Mouse (Mus musculus): ENCODE results near the gene Ppara. TPM values are rescaled to one million over a fixed set of nuclear protein-coding genes. Genes with fewer than 3 reads are reported as not detected.

Ppara gene
- polyA plus RNA-seq (2015; fragmentation: Nextera tagmentation; extraction: Ambion mirVana): 1.7 and 4.8 TPM in 2 replicates

GRCm38 (mm10) chr15:85734571-85735033 lies at the start of gene Ppara:
Gene Ppara, plus strand, starts transcription at chr15:85734983.
- H3K4me3 ChIP-seq: peak within 1 kb of the TSS; percentile 75
- ATAC-seq (ENCODE audit: insufficient number of reproducible peaks, low FRiP score, low TSS enrichment, low read depth): no peak
- peaks cover 20% of the 10 kb centered on the region for H3K4me1 ChIP-seq
- H3K36me3 ChIP-seq: no peaks in the 10 kb centered on the region
- H3K9me3 ChIP-seq: no peaks in the 10 kb centered on the region
- 3% methylated on average over 28 of the region's 28 CpGs for WGBS
- no peak within 1 kb of the TSS for H3K27ac ChIP-seq
- peaks cover 60% of the 10 kb centered on the region for H3K27me3 ChIP-seq
- peak within 1 kb of the TSS; percentile 92 for H3K4me2 ChIP-seq
- peak within 1 kb of the TSS; percentile 44 for H3K9ac ChIP-seq

GRCm38 (mm10) chr15:85686641-85687395 lies 48.0 kb upstream of the Ppara start:
- Histone ChIP-seq H3K4me1 (peaks cover 75% of the 10 kb centered on the region), H3K36me3 (peaks cover 70% of the 10 kb centered on the region)

GRCm38 (mm10) chr15:85687630-85688410 lies 47.0 kb upstream of the Ppara start:
- Histone ChIP-seq H3K4me3 (no peak overlapping the region), H3K9me3 (no peaks in the 10 kb centered on the region), H3K4me2 (peak overlapping the region; percentile 20; the same call in 1 of the 2 replicates), H3K36me3 (peaks cover 78% of the 10 kb centered on the region), H3K27ac (peak overlapping the region; percentile 92), H3K27me3 (no peaks in the 10 kb centered on the region), H3K9ac (no peak overlapping the region), H3K4me1 (peaks cover 76% of the 10 kb centered on the region)
- WGBS: 67% methylated on average over 15 of the region's 15 CpGs
- ATAC-seq (ENCODE audit: insufficient number of reproducible peaks, low FRiP score, low TSS enrichment, low read depth): no peak

More at GRCm38 (mm10) chr15:85686641-85687395, 48.0 kb upstream of the Ppara start:
- H3K9me3 ChIP-seq: no peaks in the 10 kb centered on the region
- H3K27ac ChIP-seq: peak overlapping the region; percentile 92
- 0 out of 2 replicates have a peak overlapping the region, but pooled peaks have one; percentile 11 for H3K9ac ChIP-seq
- peak; percentile 79 for ATAC-seq (ENCODE audit: insufficient number of reproducible peaks, low FRiP score, low TSS enrichment, low read depth)
- WGBS: 44% methylated on average over 9 of the region's 11 CpGs
- H3K27me3 ChIP-seq: no peaks in the 10 kb centered on the region
- H3K4me3 ChIP-seq: 0 out of 2 replicates have a peak overlapping the region, but pooled peaks have one; percentile 2
- H3K4me2 ChIP-seq: peak overlapping the region; percentile 20; the same call in 1 of the 2 replicates

DNA sequence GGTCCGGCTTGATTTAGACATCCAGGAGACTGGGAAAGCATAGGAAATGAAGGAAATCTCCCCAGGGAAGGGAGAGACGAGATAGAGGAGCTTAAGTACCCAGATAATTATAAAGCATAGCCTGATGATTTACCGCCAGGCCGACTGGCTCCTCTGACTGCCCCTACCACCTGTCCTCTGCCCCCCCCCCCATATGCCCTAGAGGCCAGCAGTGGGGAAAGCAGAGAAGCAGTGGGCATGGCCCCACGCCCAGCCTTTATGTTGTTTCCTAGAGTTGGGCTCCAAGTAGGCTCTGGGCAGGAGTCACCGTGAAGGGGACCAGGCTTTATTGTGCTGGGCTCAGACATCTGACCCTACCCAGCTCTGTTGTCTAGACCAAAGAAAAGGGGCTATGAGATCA lies 46.0 kb upstream of the Ppara start:
- H3K36me3 ChIP-seq: peaks cover 78% of the 10 kb centered on the region
- no peak overlapping the region for H3K4me2 ChIP-seq
- no peaks in the 10 kb centered on the region for H3K9me3 ChIP-seq
- H3K27me3 ChIP-seq: no peaks in the 10 kb centered on the region
- H3K9ac ChIP-seq: no peak overlapping the region
- no peak overlapping the region for H3K27ac ChIP-seq
- ATAC-seq (ENCODE audit: insufficient number of reproducible peaks, low FRiP score, low TSS enrichment, low read depth): no peak
- no peak overlapping the region for H3K4me3 ChIP-seq
- peaks cover 66% of the 10 kb centered on the region for H3K4me1 ChIP-seq
- WGBS: 55% methylated on average over 6 of the region's 6 CpGs

GRCm38 (mm10) chr15:85689523-85689922 lies 45.3 kb upstream of the Ppara start:
- Histone ChIP-seq H3K36me3 (peaks cover 78% of the 10 kb centered on the region), H3K9me3 (no peaks in the 10 kb centered on the region), H3K4me3 (no peak overlapping the region), H3K9ac (no peak overlapping the region), H3K4me1 (peaks cover 59% of the 10 kb centered on the region), H3K4me2 (no peak overlapping the region), H3K27me3 (no peaks in the 10 kb centered on the region), H3K27ac (no peak overlapping the region)
- no peak for ATAC-seq (ENCODE audit: insufficient number of reproducible peaks, low FRiP score, low TSS enrichment, low read depth)
- WGBS: 90% methylated on average over 6 of the region's 6 CpGs

DNA sequence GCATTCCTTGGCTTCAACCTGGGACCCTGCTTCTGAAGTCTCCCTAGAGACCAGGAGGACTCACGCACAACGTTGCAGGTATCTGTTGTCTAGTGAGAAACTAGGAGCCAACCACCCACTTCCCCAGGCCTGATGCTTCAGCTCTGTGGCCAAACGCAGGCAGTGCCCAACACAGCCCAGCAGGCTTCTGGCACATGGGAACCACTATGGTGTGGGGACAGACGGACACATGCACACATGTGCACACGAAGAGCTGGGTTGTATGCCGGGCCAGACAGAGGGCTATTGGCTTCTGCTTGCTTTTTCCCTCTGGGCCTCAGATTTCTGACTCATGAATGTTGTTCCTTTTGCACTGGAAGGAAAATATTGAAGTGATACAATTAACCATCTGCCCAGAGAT lies 44.7 kb upstream of the Ppara start:
- H3K27ac ChIP-seq: no peak overlapping the region
- no peak overlapping the region for H3K9ac ChIP-seq
- no peaks in the 10 kb centered on the region for H3K9me3 ChIP-seq
- H3K27me3 ChIP-seq: no peaks in the 10 kb centered on the region
- peaks cover 78% of the 10 kb centered on the region for H3K36me3 ChIP-seq
- ATAC-seq (ENCODE audit: insufficient number of reproducible peaks, low FRiP score, low TSS enrichment, low read depth): no peak
- WGBS: 86% methylated on average over 6 of the region's 6 CpGs
- H3K4me1 ChIP-seq: peaks cover 53% of the 10 kb centered on the region
- no peak overlapping the region for H3K4me3 ChIP-seq
- no peak overlapping the region for H3K4me2 ChIP-seq

- no peak for ATAC-seq (ENCODE audit: insufficient number of reproducible peaks, low FRiP score, low TSS enrichment, low read depth)
- no peak overlapping the region for H3K9ac ChIP-seq
- H3K27ac ChIP-seq: no peak overlapping the region
- no peaks in the 10 kb centered on the region for H3K9me3 ChIP-seq
- H3K4me3 ChIP-seq: no peak overlapping the region
- peaks cover 45% of the 10 kb centered on the region for H3K4me1 ChIP-seq
- H3K36me3 ChIP-seq: peaks cover 78% of the 10 kb centered on the region
- no peak overlapping the region for H3K4me2 ChIP-seq
- WGBS: 91% methylated on average over 5 of the region's 5 CpGs
- no peaks in the 10 kb centered on the region for H3K27me3 ChIP-seq
Measured at GRCm38 (mm10) chr15:85690875-85691274, 43.9 kb upstream of the Ppara start.

DNA sequence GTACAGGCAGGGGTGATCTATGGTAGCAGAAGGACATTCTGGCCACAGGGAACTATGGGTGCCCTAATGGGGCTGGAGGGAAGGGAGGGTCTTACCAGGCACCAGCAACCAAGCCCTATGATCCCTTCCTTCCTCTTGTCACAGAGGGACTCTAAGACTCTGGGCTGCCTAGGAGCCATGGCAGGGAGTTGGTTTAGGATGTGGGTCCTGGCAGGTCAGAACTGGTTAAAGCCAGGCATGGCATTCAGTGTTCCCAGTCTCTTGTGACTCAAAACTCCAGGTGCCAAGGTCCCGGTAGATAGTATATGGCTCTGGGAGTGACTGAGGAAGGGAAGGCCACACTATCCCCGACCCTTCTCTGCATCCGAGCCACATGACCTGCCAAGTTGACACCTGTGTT lies 41.7 kb upstream of the Ppara start:
- Histone ChIP-seq H3K4me2 (no peak overlapping the region), H3K27me3 (no peaks in the 10 kb centered on the region), H3K4me1 (peaks cover 23% of the 10 kb centered on the region), H3K27ac (no peak overlapping the region), H3K4me3 (no peak overlapping the region), H3K36me3 (peaks cover 92% of the 10 kb centered on the region), H3K9ac (no peak overlapping the region), H3K9me3 (no peaks in the 10 kb centered on the region)
- no peak for ATAC-seq (ENCODE audit: insufficient number of reproducible peaks, low FRiP score, low TSS enrichment, low read depth)
- WGBS: 91% methylated on average over 3 of the region's 3 CpGs

GRCm38 (mm10) chr15:85693819-85694218 lies 41.0 kb upstream of the Ppara start:
- no peaks in the 10 kb centered on the region for H3K27me3 ChIP-seq
- no peak overlapping the region for H3K9ac ChIP-seq

DNA sequence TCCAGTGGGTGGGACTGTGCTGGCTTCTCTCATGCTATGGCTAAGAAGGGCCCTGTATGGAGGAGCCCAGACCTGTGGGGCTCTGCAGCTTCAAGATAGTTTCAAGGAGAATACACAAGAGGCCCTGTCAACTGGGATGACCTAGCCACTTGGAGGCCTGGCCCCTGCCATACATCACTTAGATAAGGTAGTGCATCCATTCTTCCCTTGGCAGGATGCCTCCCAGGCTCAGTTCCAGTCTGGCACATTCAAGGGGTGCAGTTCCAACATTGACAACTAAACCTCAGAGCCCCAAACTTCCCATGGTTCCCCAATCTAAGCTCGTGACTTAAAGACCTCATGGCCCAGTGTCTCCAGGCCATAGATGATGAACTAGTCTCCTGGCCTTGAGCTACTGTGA lies 40.4 kb upstream of the Ppara start:
- H3K9ac ChIP-seq: no peak overlapping the region
- H3K27me3 ChIP-seq: no peaks in the 10 kb centered on the region
- H3K4me3 ChIP-seq: no peak overlapping the region
- peaks cover 13% of the 10 kb centered on the region; the same call in 1 of the 2 replicates for H3K4me1 ChIP-seq
- peaks cover 92% of the 10 kb centered on the region for H3K36me3 ChIP-seq
- H3K27ac ChIP-seq: no peak overlapping the region
- H3K9me3 ChIP-seq: no peaks in the 10 kb centered on the region
- WGBS: 83% methylated on average over 1 of the region's 1 CpGs
- no peak overlapping the region for H3K4me2 ChIP-seq
- ATAC-seq (ENCODE audit: insufficient number of reproducible peaks, low FRiP score, low TSS enrichment, low read depth): no peak

More at GRCm38 (mm10) chr15:85693819-85694218, 41.0 kb upstream of the Ppara start:
- Histone ChIP-seq H3K4me1 (peaks cover 16% of the 10 kb centered on the region), H3K27ac (no peak overlapping the region), H3K9me3 (no peaks in the 10 kb centered on the region), H3K36me3 (peaks cover 92% of the 10 kb centered on the region), H3K4me3 (no peak overlapping the region), H3K4me2 (no peak overlapping the region)
- no peak for ATAC-seq (ENCODE audit: insufficient number of reproducible peaks, low FRiP score, low TSS enrichment, low read depth)
- WGBS: 88% methylated on average over 2 of the region's 2 CpGs

GRCm38 (mm10) chr15:85695304-85695703 lies 39.5 kb upstream of the Ppara start:
- Histone ChIP-seq H3K4me3 (no peak overlapping the region), H3K4me1 (peaks cover 14% of the 10 kb centered on the region; the same call in 1 of the 2 replicates), H3K9me3 (no peaks in the 10 kb centered on the region), H3K27me3 (no peaks in the 10 kb centered on the region), H3K9ac (no peak overlapping the region), H3K27ac (no peak overlapping the region), H3K4me2 (no peak overlapping the region), H3K36me3 (peaks cover 92% of the 10 kb centered on the region)
- 90% methylated on average over 4 of the region's 4 CpGs for WGBS
- no peak for ATAC-seq (ENCODE audit: insufficient number of reproducible peaks, low FRiP score, low TSS enrichment, low read depth)

All from limb, embryonic 15.5 days (tissue).